Mouse (Mus musculus) granulocyte monocyte progenitor cell, adult 5-6 weeks (primary cell): ENCODE data around the gene Gm17581. TPM values are rescaled to one million over a fixed set of nuclear protein-coding genes. Genes with fewer than 3 reads are reported as not detected.
"Not testable (repeated sequence)": the region's sequence is repeated elsewhere in the genome, so short reads cannot be mapped to it uniquely, and the experiment has no call there.

Experiments used
- ATAC-seq: replicated peaks from 2 replicates; pipeline ENCODE4 v1.8.0; 2016; ENCODE audit warnings: mild to moderate bottlenecking, moderate TSS enrichment, inconsistent platforms; ENCODE audit not compliant: poor library complexity, severe bottlenecking
- total RNA-seq, 2 experiments: library from RNA; stranded (forward) in 1 of 2; stranded (reverse) in 1 of 2; fragments of 200-712, 200-1000 nt in 1 of 2; fragments of >200 nt in 1 of 2; fragmentation: Nextera tagmentation in 1 of 2; gene quantifications; 2 replicates each; pipeline ENCODE4 v1.2.3; 2014 to 2017

The Gm17581 gene
- total RNA-seq, 2 experiments from 2014 or later, result not detected

- no peak for ATAC-seq
Observed at GRCm38 (mm10) chr2:155742211-155742610, 6.5 kb upstream of the Gm17581 start.

GRCm38 (mm10) chr2:155737803-155738202 lies 2.1 kb upstream of the Gm17581 start:
- ATAC-seq, result no peak

- no peak for ATAC-seq
Observed at GRCm38 (mm10) chr2:155736936-155737335, 1.3 kb upstream of the Gm17581 start.

GRCm38 (mm10) chr2:155735080-155735479 lies 586 bp downstream of the Gm17581 start:
- no peak for ATAC-seq

GRCm38 (mm10) chr2:155729158-155729645 lies 6.5 kb downstream of the Gm17581 start, which contains the start of gene Edem2:
Edem2 (minus strand) TSS chr2:155729475.
- ATAC-seq, result peak; percentile 87

GRCm38 (mm10) chr2:155728742-155729141 lies 6.9 kb downstream of the Gm17581 start:
- ATAC-seq, result no peak

- no peak for ATAC-seq
Observed at GRCm38 (mm10) chr2:155727764-155728395, 7.8 kb downstream of the Gm17581 start.

GRCm38 (mm10) chr2:155726302-155726701 lies 9.4 kb downstream of the Gm17581 start:
- peak; percentile 69 for ATAC-seq

- peak; percentile 12 for ATAC-seq
Observed at GRCm38 (mm10) chr2:155724526-155724925, 11.1 kb downstream of the Gm17581 start.

- no peak for ATAC-seq
Observed at GRCm38 (mm10) chr2:155724036-155724435, 11.6 kb downstream of the Gm17581 start.

- peak; percentile 31; the same call in 1 of the 2 replicates for ATAC-seq
Observed at GRCm38 (mm10) chr2:155720585-155720984, 15.1 kb downstream of the Gm17581 start.

- no peak for ATAC-seq
Observed at GRCm38 (mm10) chr2:155717082-155717990, 18.3 kb downstream of the Gm17581 start.

- peak; percentile 72 for ATAC-seq
Observed at GRCm38 (mm10) chr2:155710557-155710956, 25.1 kb downstream of the Gm17581 start.

GRCm38 (mm10) chr2:155707251-155707650 lies 28.4 kb downstream of the Gm17581 start:
- ATAC-seq, result no peak

GRCm38 (mm10) chr2:155703630-155704029 lies 32.0 kb downstream of the Gm17581 start:
- ATAC-seq, result no peak

GRCm38 (mm10) chr2:155701399-155701919 lies 34.2 kb downstream of the Gm17581 start:
- ATAC-seq, result no peak

- not testable (repeated sequence) for ATAC-seq
Observed at GRCm38 (mm10) chr2:155698443-155698842, 37.2 kb downstream of the Gm17581 start.

GRCm38 (mm10) chr2:155696851-155697250 lies 38.8 kb downstream of the Gm17581 start:
- ATAC-seq, result peak; percentile 34; the same call in 1 of the 2 replicates

- ATAC-seq, result peak; percentile 51
Observed at GRCm38 (mm10) chr2:155696091-155696558, 39.5 kb downstream of the Gm17581 start.

- no peak for ATAC-seq
Observed at GRCm38 (mm10) chr2:155695316-155695715, 40.4 kb downstream of the Gm17581 start.

GRCm38 (mm10) chr2:155694564-155694963 lies 41.1 kb downstream of the Gm17581 start:
- no peak for ATAC-seq
